Mouse (Mus musculus): Measurements from ENCODE around the gene Gnao1. TPM values are rescaled to one million over a fixed set of nuclear protein-coding genes. Genes with fewer than 3 reads are reported as not detected.

Gene Gnao1
- polyA plus RNA-seq, 1 experiment from 2014 or later, result 19.3 TPM

DNA sequence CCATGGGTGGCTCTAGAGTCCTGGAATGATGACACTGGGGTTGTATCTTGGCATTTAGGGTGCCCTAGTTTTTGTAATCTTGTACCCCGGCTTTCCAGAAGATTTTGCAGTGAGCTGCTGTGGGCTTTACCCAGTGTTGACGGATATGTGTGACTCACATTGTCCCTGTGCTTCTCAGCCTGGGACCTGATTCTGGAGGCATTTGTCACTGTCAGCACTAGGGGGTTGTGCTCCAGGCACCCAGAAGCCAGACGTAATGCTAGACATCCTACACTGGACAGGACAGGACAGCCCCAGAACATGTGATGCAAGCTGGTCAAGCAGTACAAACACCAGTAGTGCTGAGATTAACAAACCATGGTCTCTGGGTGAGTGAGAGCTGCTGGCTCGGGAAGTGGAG is 136.0 kb downstream of the Gnao1 start:
- WGBS, result 29% methylated on average over 4 of the region's 4 CpGs
- Histone ChIP-seq H3K27me3 (replicated peaks) (no peaks in the 10 kb centered on the region), H3K4me2 (no peak overlapping the region), H3K36me3 (0 out of 2 replicates have a peak, but pooled peaks cover 4% of the 10 kb centered on the region), H3K4me3 (no peak overlapping the region), H3K27ac (ENCODE audit: poor library complexity, severe bottlenecking) (no peak overlapping the region), H3K4me1 (replicated peaks) (peaks cover 35% of the 10 kb centered on the region), H3K9me3 (replicated peaks) (no peaks in the 10 kb centered on the region), H3K9ac (no peak overlapping the region)
- ATAC-seq (ENCODE audit: insufficient number of reproducible peaks, low FRiP score), result peak; percentile 37; the same call in 1 of the 2 replicates

DNA sequence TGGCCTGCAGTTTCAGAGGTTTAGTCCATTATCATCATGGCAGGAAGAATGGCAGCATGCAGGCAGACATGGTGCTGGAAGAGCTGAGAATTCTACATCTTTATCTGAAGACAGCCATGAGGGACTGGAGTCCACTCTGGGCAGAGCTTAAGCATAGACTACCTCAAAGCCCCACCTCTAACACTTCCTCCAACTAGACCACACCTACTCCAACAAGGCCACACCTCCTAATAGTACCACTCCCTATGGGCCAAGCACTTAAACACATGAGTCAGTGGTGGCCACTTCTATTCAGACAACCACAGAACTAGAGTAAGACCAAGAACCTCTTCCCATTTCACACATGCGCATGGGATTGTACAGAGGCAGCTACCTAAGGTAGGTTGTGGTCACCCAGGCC is 136.6 kb downstream of the Gnao1 start:
- WGBS, result 91% methylated on average over 1 of the region's 1 CpGs

DNA sequence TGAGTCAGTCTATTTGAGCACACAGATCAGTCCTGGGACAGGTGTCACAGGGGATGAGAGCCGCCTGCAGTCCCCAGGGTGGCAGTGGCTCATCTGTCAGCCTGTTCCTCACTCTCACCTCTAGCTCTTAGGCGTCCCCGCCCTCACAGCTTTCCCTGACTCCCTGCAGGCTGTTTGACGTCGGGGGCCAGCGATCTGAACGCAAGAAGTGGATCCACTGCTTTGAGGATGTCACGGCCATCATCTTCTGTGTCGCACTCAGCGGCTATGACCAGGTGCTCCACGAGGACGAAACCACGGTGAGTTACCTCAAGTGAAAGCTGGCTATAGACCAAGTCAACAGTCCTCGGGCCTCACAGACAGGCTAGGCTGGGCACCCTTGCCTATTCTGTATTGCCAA is 140.4 kb downstream of the Gnao1 start:
- Histone ChIP-seq H3K9me3 (replicated peaks) (no peaks in the 10 kb centered on the region), H3K36me3 (peaks cover 19% of the 10 kb centered on the region; the same call in 1 of the 2 replicates), H3K27ac (ENCODE audit: poor library complexity, severe bottlenecking) (no peak overlapping the region), H3K27me3 (replicated peaks) (no peaks in the 10 kb centered on the region), H3K4me3 (no peak overlapping the region), H3K4me1 (replicated peaks) (peaks cover 21% of the 10 kb centered on the region), H3K9ac (no peak overlapping the region), H3K4me2 (no peak overlapping the region)
- 62% methylated on average over 14 of the region's 14 CpGs for WGBS
- no peak for ATAC-seq (ENCODE audit: insufficient number of reproducible peaks, low FRiP score)

More for the DNA sequence above, 136.6 kb downstream of the Gnao1 start:
- H3K36me3 ChIP-seq, result peaks cover 9% of the 10 kb centered on the region; the same call in 1 of the 2 replicates
- no peak for ATAC-seq (ENCODE audit: insufficient number of reproducible peaks, low FRiP score)
- peaks cover 33% of the 10 kb centered on the region for H3K4me1 ChIP-seq (replicated peaks)
- no peak overlapping the region for H3K9ac ChIP-seq
- H3K27me3 ChIP-seq (replicated peaks), result no peaks in the 10 kb centered on the region
- no peak overlapping the region for H3K4me3 ChIP-seq
- no peak overlapping the region for H3K4me2 ChIP-seq
- no peaks in the 10 kb centered on the region for H3K9me3 ChIP-seq (replicated peaks)
- H3K27ac ChIP-seq (ENCODE audit: poor library complexity, severe bottlenecking), result no peak overlapping the region; the same call in 1 of the 2 replicates

DNA sequence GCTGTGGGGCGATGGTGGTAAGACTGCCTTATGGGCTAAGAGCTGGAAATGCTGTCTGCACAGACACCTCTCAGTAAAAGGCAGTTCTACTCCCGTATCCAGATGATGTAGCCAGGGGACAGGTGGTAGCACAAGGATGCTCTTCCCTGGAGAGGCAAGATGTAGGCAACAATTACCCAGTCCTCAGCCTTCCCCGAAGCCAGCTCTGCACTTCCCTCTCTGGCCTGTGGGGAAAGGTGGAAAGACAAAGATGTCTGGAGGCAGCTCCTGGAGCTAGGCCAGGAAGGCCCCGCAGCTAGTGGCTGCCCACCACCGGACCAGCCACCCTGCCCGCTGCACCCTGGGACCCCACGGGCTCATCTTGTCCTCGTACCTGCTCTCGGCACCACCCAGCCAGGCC is 142.7 kb downstream of the Gnao1 start:
- peaks cover 32% of the 10 kb centered on the region for H3K36me3 ChIP-seq
- H3K27me3 ChIP-seq (replicated peaks), result no peaks in the 10 kb centered on the region
- H3K9me3 ChIP-seq (replicated peaks), result no peaks in the 10 kb centered on the region
- H3K27ac ChIP-seq (ENCODE audit: poor library complexity, severe bottlenecking), result no peak overlapping the region
- H3K4me3 ChIP-seq, result no peak overlapping the region
- 77% methylated on average over 9 of the region's 9 CpGs for WGBS
- no peak for ATAC-seq (ENCODE audit: insufficient number of reproducible peaks, low FRiP score)
- no peak overlapping the region for H3K9ac ChIP-seq
- H3K4me2 ChIP-seq, result no peak overlapping the region
- H3K4me1 ChIP-seq (replicated peaks), result peaks cover 8% of the 10 kb centered on the region; the same call in 1 of the 2 replicates

DNA sequence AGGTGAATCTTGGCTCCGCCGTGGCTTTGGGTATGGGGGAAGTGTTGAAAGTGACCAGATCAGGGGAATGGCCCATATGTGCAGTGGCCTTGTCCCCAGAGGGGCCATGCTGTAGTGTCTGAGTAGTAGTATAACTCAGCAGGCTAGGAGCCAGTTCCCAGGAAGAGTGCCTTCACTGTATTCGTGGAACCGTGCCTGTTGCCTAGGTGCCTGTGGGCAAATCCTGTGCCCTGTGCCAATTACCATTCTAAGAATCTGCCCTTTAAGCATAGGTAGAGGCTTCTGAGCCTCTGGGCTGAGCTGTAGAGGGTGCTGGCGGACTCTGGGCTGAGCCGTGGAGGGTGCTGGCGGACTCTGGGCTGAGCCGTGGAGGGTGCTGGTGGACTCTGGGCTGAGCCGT is 148.6 kb downstream of the Gnao1 start:
- Histone ChIP-seq H3K36me3 (peaks cover 28% of the 10 kb centered on the region), H3K4me3 (no peak overlapping the region), H3K9ac (no peak overlapping the region), H3K9me3 (replicated peaks) (no peaks in the 10 kb centered on the region), H3K4me2 (no peak overlapping the region), H3K27ac (ENCODE audit: poor library complexity, severe bottlenecking) (no peak overlapping the region), H3K4me1 (replicated peaks) (0 out of 2 replicates have a peak, but pooled peaks cover 3% of the 10 kb centered on the region), H3K27me3 (replicated peaks) (no peaks in the 10 kb centered on the region)
- 85% methylated on average over 9 of the region's 9 CpGs for WGBS
- no peak for ATAC-seq (ENCODE audit: insufficient number of reproducible peaks, low FRiP score)

DNA sequence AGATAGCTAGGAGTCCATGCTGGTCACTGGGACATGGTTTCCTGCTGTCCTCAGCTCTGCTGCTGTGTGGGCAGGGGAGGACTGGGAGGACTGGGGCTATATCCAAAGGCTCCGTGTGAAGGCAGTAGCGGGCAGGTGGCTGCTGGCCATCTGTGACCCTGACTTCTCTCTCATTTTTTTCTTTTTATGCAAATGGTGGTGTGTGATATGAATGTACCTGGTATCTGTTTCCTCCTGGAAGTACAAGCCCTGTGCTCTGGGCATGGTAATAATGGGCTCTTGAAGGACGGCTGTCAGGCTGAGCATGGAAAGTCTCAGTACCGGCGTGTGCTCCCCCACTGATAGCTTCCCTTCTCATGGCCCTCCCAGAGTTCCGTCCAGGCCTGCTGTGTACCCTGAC is 151.1 kb downstream of the Gnao1 start:
- no peak for ATAC-seq (ENCODE audit: insufficient number of reproducible peaks, low FRiP score)
- H3K36me3 ChIP-seq, result peaks cover 16% of the 10 kb centered on the region

DNA sequence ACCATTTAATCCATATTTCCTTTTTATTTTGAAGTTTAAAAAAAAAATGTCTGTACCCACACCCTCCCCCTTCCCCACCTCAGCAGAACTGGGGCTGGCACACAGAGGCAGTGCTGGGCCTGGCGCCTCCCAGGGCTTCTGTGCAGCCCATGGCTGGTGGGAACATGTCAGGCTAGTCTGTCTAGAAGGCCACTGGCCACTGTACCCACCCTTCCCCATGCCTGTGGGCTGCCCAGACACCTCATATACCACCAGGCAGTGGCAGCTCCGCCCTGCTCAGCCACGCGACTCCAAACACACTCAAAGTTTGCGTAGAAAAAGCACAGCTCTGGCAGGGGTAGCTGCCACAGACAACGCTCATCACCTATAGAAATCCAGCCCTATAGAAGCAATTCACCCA is 158.5 kb downstream of the Gnao1 start:
- Histone ChIP-seq H3K36me3 (peaks cover 41% of the 10 kb centered on the region), H3K27me3 (replicated peaks) (no peaks in the 10 kb centered on the region), H3K9ac (no peak overlapping the region), H3K9me3 (replicated peaks) (no peaks in the 10 kb centered on the region), H3K4me3 (no peak overlapping the region), H3K27ac (ENCODE audit: poor library complexity, severe bottlenecking) (no peak overlapping the region), H3K4me2 (no peak overlapping the region), H3K4me1 (replicated peaks) (no peaks in the 10 kb centered on the region)
- no peak for ATAC-seq (ENCODE audit: insufficient number of reproducible peaks, low FRiP score)
- 72% methylated on average over 6 of the region's 6 CpGs for WGBS

More for the DNA sequence above, 151.1 kb downstream of the Gnao1 start:
- Histone ChIP-seq H3K4me2 (no peak overlapping the region), H3K27me3 (replicated peaks) (no peaks in the 10 kb centered on the region), H3K9me3 (replicated peaks) (no peaks in the 10 kb centered on the region), H3K4me3 (no peak overlapping the region), H3K27ac (ENCODE audit: poor library complexity, severe bottlenecking) (no peak overlapping the region), H3K9ac (no peak overlapping the region), H3K4me1 (replicated peaks) (0 out of 2 replicates have a peak, but pooled peaks cover 3% of the 10 kb centered on the region)
- 43% methylated on average over 6 of the region's 6 CpGs for WGBS

DNA sequence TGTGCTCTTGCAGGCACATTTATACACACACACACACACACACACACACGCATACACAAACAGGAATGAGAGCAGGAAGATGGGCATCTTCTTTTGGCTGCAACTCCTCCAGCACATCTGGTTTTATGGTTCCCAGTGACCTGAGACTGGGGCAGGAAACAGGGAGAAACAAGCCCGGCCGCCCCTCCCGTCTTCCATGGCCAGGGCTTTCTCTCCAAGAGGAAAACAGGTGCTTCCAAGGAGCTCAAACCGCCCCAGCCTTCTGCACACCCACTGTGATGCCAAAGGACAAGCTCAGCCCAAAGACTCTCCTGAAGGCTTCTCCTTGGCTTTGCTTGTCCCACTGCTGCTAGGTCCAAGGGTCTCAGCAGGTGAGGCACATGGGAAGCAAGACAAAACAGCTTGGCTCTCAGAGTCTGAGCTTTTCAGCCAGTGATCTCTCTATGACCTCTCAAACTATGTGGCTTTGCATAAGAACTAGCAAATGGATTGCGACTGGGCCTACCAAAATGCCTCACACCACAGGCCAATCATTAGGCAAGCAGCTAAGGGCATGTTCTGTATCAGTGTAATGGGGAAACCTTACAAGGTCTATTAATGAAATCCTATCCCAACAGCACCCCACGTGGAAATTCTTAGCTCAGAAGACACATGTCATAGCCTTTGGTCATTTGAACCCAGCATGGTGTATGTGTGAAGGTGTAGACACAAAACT is 160.0 kb downstream of the Gnao1 start:
- no peak overlapping the region for H3K9ac ChIP-seq

DNA sequence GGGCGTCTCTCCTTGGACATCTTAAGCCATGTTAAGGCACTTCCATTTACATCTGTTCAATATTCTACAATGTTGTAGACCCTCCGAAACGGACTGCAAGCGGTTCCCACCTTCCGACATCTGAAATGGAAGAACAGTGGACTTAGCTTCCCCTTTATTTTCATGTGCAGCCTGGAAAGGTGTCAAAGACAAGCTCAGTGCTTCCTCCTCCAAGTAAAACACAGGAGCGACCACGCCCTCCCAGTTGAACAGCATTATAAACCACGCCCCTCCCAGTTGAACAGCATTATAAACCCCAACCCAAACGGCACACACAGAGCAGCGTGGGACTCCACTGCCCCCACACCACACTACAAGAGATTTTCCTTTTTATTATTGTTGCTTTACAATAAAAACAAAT is 161.7 kb downstream of the Gnao1 start:
- no peaks in the 10 kb centered on the region for H3K9me3 ChIP-seq (replicated peaks)
- ATAC-seq (ENCODE audit: insufficient number of reproducible peaks, low FRiP score), result no peak

More for the DNA sequence above, 160.0 kb downstream of the Gnao1 start:
- ATAC-seq (ENCODE audit: insufficient number of reproducible peaks, low FRiP score), result no peak
- no peak overlapping the region for H3K4me3 ChIP-seq
- WGBS, result 78% methylated on average over 7 of the region's 7 CpGs
- H3K27me3 ChIP-seq (replicated peaks), result no peaks in the 10 kb centered on the region
- H3K36me3 ChIP-seq, result peaks cover 56% of the 10 kb centered on the region
- H3K9me3 ChIP-seq (replicated peaks), result no peaks in the 10 kb centered on the region
- H3K27ac ChIP-seq (ENCODE audit: poor library complexity, severe bottlenecking), result no peak overlapping the region
- no peaks in the 10 kb centered on the region for H3K4me1 ChIP-seq (replicated peaks)
- H3K4me2 ChIP-seq, result no peak overlapping the region

DNA sequence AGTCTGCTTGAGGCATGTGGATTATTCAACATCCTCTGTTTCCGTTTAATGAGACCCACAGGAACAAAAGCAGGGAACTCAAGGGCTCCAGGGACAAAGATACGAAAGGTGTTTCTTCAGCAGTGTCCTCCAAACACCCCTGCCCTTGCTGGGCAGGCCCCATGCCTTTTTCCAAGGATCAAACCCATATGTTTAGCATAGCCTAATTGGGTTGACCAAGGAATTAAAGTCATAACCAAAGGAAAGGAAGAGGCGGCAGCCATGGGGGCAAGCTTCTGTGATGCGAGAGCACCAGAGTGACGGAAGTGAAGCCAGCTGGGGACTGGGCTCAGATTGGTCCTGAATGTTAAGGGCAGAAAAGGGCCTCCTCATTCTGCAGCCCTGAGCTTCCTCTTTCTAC is 162.4 kb downstream of the Gnao1 start:
- no peaks in the 10 kb centered on the region for H3K9me3 ChIP-seq (replicated peaks)
- WGBS, result 93% methylated on average over 5 of the region's 5 CpGs
- no peak for ATAC-seq (ENCODE audit: insufficient number of reproducible peaks, low FRiP score)
- H3K4me2 ChIP-seq, result no peak overlapping the region
- H3K4me3 ChIP-seq, result no peak overlapping the region
- H3K4me1 ChIP-seq (replicated peaks), result peaks cover 3% of the 10 kb centered on the region; the same call in 1 of the 2 replicates
- H3K27me3 ChIP-seq (replicated peaks), result no peaks in the 10 kb centered on the region
- no peak overlapping the region for H3K9ac ChIP-seq
- H3K27ac ChIP-seq (ENCODE audit: poor library complexity, severe bottlenecking), result no peak overlapping the region
- peaks cover 60% of the 10 kb centered on the region for H3K36me3 ChIP-seq

More for the DNA sequence above, 161.7 kb downstream of the Gnao1 start:
- H3K9ac ChIP-seq, result no peak overlapping the region
- H3K36me3 ChIP-seq, result peaks cover 62% of the 10 kb centered on the region
- H3K4me1 ChIP-seq (replicated peaks), result peaks cover 2% of the 10 kb centered on the region; the same call in 1 of the 2 replicates
- H3K4me3 ChIP-seq, result no peak overlapping the region
- H3K27ac ChIP-seq (ENCODE audit: poor library complexity, severe bottlenecking), result no peak overlapping the region
- no peak overlapping the region for H3K4me2 ChIP-seq
- H3K27me3 ChIP-seq (replicated peaks), result no peaks in the 10 kb centered on the region
- WGBS, result 92% methylated on average over 10 of the region's 10 CpGs

DNA sequence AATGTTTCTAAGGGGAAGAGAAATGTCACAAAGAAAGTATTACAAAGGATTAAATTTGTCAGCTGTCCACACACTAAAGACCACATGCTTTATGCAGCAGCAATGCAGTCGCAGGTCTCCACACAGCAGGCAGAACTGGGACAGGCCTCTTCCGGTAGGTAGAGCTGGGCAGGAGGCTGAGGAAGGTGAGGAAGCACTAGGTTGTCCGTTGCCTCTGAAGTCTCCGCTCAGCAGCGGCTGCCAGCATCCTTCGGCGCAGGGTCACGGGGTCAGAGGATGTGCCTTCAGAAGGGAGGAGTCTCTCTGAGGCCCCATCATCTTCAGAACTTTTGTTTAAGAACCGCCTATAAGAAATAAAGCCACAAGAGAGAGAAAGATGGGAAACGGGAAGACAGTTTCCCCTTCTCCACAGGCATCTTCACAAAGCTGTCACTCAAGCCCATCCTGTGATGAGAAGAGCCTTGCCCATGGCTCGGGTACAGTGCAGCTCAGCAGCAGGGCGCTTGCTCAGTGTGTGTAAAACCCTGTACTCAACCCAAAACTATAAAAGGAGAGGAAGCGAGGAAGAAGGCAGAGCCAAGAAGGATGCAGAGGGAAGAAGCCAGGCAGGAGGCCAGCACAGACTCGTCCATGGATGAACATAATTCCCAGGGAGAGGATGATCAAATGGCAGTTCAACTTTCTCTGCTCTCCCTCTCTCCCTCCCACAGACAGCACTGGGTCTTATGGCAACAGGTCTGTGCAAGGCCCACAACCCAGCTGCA is 163.4 kb downstream of the Gnao1 start:
- 86% methylated on average over 14 of the region's 14 CpGs for WGBS
- Histone ChIP-seq H3K27ac (ENCODE audit: poor library complexity, severe bottlenecking) (no peak overlapping the region), H3K9me3 (replicated peaks) (no peaks in the 10 kb centered on the region), H3K4me3 (no peak overlapping the region), H3K4me2 (no peak overlapping the region), H3K4me1 (replicated peaks) (peaks cover 3% of the 10 kb centered on the region; the same call in 1 of the 2 replicates), H3K36me3 (peaks cover 66% of the 10 kb centered on the region), H3K27me3 (replicated peaks) (no peaks in the 10 kb centered on the region), H3K9ac (no peak overlapping the region)
- no peak for ATAC-seq (ENCODE audit: insufficient number of reproducible peaks, low FRiP score)
